Mouse (Mus musculus) cerebellum, postnatal 4 days (tissue): ENCODE data around the gene Krt28.

Experiments used
- DNase-seq, 2 experiments: peaks; one replicate each; pipeline ENCODE4 v3.0.0; 2022; ENCODE audit warnings: low spot score in 2 of 2, mixed read lengths in 1 of 2

Gene Krt28

GRCm38 (mm10) chr11:99366791-99367190, 7.9 kb downstream of the Krt28 start:
- peak in 1 of 2 experiments; percentile 11 for DNase-seq

GRCm38 (mm10) chr11:99364412-99364811, 10.3 kb downstream of the Krt28 start:
- peak in 1 of 2 experiments; percentile 33 for DNase-seq

- no peak for DNase-seq
These were observed 13.3 kb downstream of the Krt28 start for GRCm38 (mm10) chr11:99361423-99361822.

- DNase-seq = no peak
These were observed 23.7 kb downstream of the Krt28 start, which contains the start of gene Krt27 for GRCm38 (mm10) chr11:99351004-99351403. TSS of gene Krt27 (minus strand) at chr11:99351104.

- no peak for DNase-seq
These were observed 35.3 kb downstream of the Krt28 start for GRCm38 (mm10) chr11:99339299-99339847.

GRCm38 (mm10) chr11:99337866-99338265, 36.8 kb downstream of the Krt28 start, which contains the start of gene Krt26:
TSS of gene Krt26 (minus strand) at chr11:99337966.
- no peak for DNase-seq

GRCm38 (mm10) chr11:99333426-99333825, 41.3 kb downstream of the Krt28 start:
- no peak for DNase-seq

GRCm38 (mm10) chr11:99329655-99330054, 45.0 kb downstream of the Krt28 start:
- no peak for DNase-seq

- DNase-seq = no peak
These were observed 51.9 kb downstream of the Krt28 start, which contains the start of gene Krt25 for GRCm38 (mm10) chr11:99322851-99323250. TSS of gene Krt25 (minus strand) at chr11:99322951.

GRCm38 (mm10) chr11:99321094-99321493, 53.6 kb downstream of the Krt28 start:
- DNase-seq = no peak

GRCm38 (mm10) chr11:99319127-99319526, 55.6 kb downstream of the Krt28 start:
- DNase-seq = no peak

GRCm38 (mm10) chr11:99316543-99316942, 58.2 kb downstream of the Krt28 start:
- DNase-seq = no peak
